Mouse (Mus musculus) thymus, adult 2 months (tissue): ENCODE measurements around the gene Siglecg.

Experiments used
- CTCF ChIP-seq: fragments of 200-500 bp; IDR thresholded peaks from 2 replicates; pipeline ENCODE4 v1.5.1; 2012; ENCODE audit warnings: mild to moderate bottlenecking, control low read depth, low read length, moderate library complexity, borderline replicate concordance; ENCODE audit not compliant: control insufficient read depth, poor library complexity, insufficient read depth; ENCODE audit errors: extremely low read depth
- POLR2A ChIP-seq: fragments of 200-500 bp; IDR thresholded peaks from 2 replicates; pipeline ENCODE4 v1.6.1; 2012; ENCODE audit warnings: mild to moderate bottlenecking, low read length, control low read depth, moderate library complexity; ENCODE audit not compliant: control insufficient read depth, poor library complexity, insufficient read depth; ENCODE audit errors: extremely low read depth

GRCm38 (mm10) chr7:43399501-43399900, 8.5 kb upstream of the Siglecg start:
- TF ChIP-seq POLR2A (no peak), CTCF (no peak)
